ENCODE assay signal across 11 mouse cellular contexts in genomic region chr4:88238351-88238750, GRCm38 (mm10).
DNase-seq lines count a peak whose midpoint lies in the region; ATAC-seq lines count a peak whose summit lies in the region.
"Had no signal": no experiment of that assay in that cellular context is flagged by ENCODE, and none has a peak within 500 bp of the region (broad histone marks: within the 10 kb centered on the region; RNA-seq: fewer than 3 reads in every experiment).

No protein-coding gene starts in this region.

- H3K27me3 ChIP-seq in forebrain, embryonic 10.5 days (ENCODE audit: poor library complexity, severe bottlenecking) = no peaks in the 10 kb centered on the region
- H3K27me3 ChIP-seq in limb, embryonic 13.5 days = no peaks in the 10 kb centered on the region
- H3K27me3 ChIP-seq in intestine, embryonic 16.5 days (replicated peaks; ENCODE audit: control insufficient read depth, insufficient read depth, low read length) = no peaks in the 10 kb centered on the region

- H3K36me3 ChIP-seq in forebrain, embryonic 10.5 days (replicated peaks) = no peaks in the 10 kb centered on the region
- H3K36me3 ChIP-seq in limb, embryonic 13.5 days = no peaks in the 10 kb centered on the region
- H3K36me3 ChIP-seq in intestine, embryonic 16.5 days (ENCODE audit: control insufficient read depth, insufficient read depth, low read length) = no peaks in the 10 kb centered on the region

- no peak for DNase-seq in frontal cortex, postnatal 36 days (ENCODE audit: low spot score in 2 of 2)
- peak; percentile 38 for DNase-seq in brain, adult 2 months (ENCODE audit: low read depth, low spot score)
- peak; percentile 26 for DNase-seq in forebrain, embryonic 10.5 days (ENCODE audit: extremely low spot score, low spot score)
- no peak for DNase-seq in testis, postnatal 14 days (ENCODE audit: low spot score)
- DNase-seq in right cerebral cortex, postnatal 36 days (ENCODE audit: low spot score in 2 of 2) = no peak
- DNase-seq: right cerebral cortex, postnatal 25 days had no signal

- peaks cover 43% of the 10 kb centered on the region for H3K4me1 ChIP-seq in forebrain, embryonic 10.5 days
- H3K4me1 ChIP-seq in limb, embryonic 13.5 days = peaks cover 17% of the 10 kb centered on the region
- H3K4me1 ChIP-seq in intestine, embryonic 16.5 days (ENCODE audit: control insufficient read depth, insufficient read depth, low read length) = no peaks in the 10 kb centered on the region

- H3K27ac ChIP-seq in forebrain, embryonic 10.5 days = peak overlapping the region; percentile 65
- no peak overlapping the region for H3K27ac ChIP-seq in limb, embryonic 13.5 days
- H3K27ac ChIP-seq in intestine, embryonic 16.5 days (ENCODE audit: low read length) = no peak overlapping the region

- ATAC-seq in frontal cortex, adult (ENCODE audit: low TSS enrichment) = peak; percentile 9; the same call in 1 of the 2 replicates
- no peak for ATAC-seq in limb, embryonic 13.5 days (ENCODE audit: low FRiP score, low read depth)
- no peak for ATAC-seq in intestine, embryonic 16.5 days

- 0 out of 2 replicates have a peak overlapping the region, but pooled peaks have one; percentile 17 for H3K4me2 ChIP-seq in limb, embryonic 13.5 days (replicated peaks)
- no peak overlapping the region for H3K4me2 ChIP-seq in intestine, embryonic 16.5 days (ENCODE audit: low read depth, low read length)
- H3K4me2 ChIP-seq: heart, embryonic 11.5 days had no signal

- H3K9me3 ChIP-seq in forebrain, embryonic 10.5 days = no peaks in the 10 kb centered on the region
- no peaks in the 10 kb centered on the region for H3K9me3 ChIP-seq in limb, embryonic 13.5 days
- no peaks in the 10 kb centered on the region for H3K9me3 ChIP-seq in intestine, embryonic 16.5 days (ENCODE audit: control insufficient read depth, low read length)

- no peak overlapping the region for H3K4me3 ChIP-seq in forebrain, embryonic 10.5 days
- H3K4me3 ChIP-seq in limb, embryonic 13.5 days = no peak overlapping the region
- no peak overlapping the region for H3K4me3 ChIP-seq in intestine, embryonic 16.5 days (ENCODE audit: low read length)
- H3K4me3 ChIP-seq: myocyte had no signal

- H3K9ac ChIP-seq in limb, embryonic 13.5 days = no peak overlapping the region
- H3K9ac ChIP-seq in intestine, embryonic 16.5 days (ENCODE audit: low read depth, low read length) = no peak overlapping the region

- WGBS in forebrain, embryonic 10.5 days = 33% methylated on average over 7 of the region's 7 CpGs
- WGBS in limb, embryonic 13.5 days = 31% methylated on average over 7 of the region's 7 CpGs
- WGBS in intestine, embryonic 16.5 days = 79% methylated on average over 7 of the region's 7 CpGs

Comparison
In these comparisons a context has a peak if more than half of its experiments do, and no peak if none do; other contexts are left out.
1. DNase-seq: peak in brain, adult 2 months (single experiment) and forebrain, embryonic 10.5 days (single experiment); none in frontal cortex, postnatal 36 days (0 of 2), testis, postnatal 14 days (single experiment) and right cerebral cortex, postnatal 36 days (0 of 2).